Mouse (Mus musculus) bone marrow macrophage, adult 2 months (primary cell): ENCODE results near the gene Sema5a. TPM values are rescaled to one million over a fixed set of nuclear protein-coding genes. Genes with fewer than 3 reads are reported as not detected.

Experiments used
- H3K27ac ChIP-seq: 2 replicates; pipeline ENCODE4 v1.5.1; 2012; ENCODE audit warnings: low read depth, low read length; ENCODE audit not compliant: insufficient read depth
- H3K4me1 ChIP-seq: 2 replicates; pipeline ENCODE4 v1.6.1; 2012; ENCODE audit warnings: low read length; ENCODE audit not compliant: control insufficient read depth, insufficient read depth
- H3K4me3 ChIP-seq: 2 replicates; pipeline ENCODE4 v1.5.1; 2012; ENCODE audit warnings: mild to moderate bottlenecking, low read length, moderate library complexity; ENCODE audit not compliant: insufficient read depth
- CTCF ChIP-seq: IDR thresholded peaks from 2 replicates; pipeline ENCODE4 v1.5.1; 2012; ENCODE audit warnings: low read depth, mild to moderate bottlenecking, low read length, moderate library complexity
- POLR2A ChIP-seq: IDR thresholded peaks from 2 replicates; pipeline ENCODE4 v1.6.1; 2012; ENCODE audit warnings: mild to moderate bottlenecking, low read depth, low read length, borderline replicate concordance
- polyA plus RNA-seq: library from polyadenylated mRNA; stranded (reverse); fragments of >200 nt; gene quantifications from 2 replicates; pipeline ENCODE4 v1.2.4, GENCODE M21; 2012; ENCODE audit not compliant: missing spikeins, insufficient read depth, insufficient read length

Sema5a gene
- polyA plus RNA-seq, 1 experiment, result not detected

- no peak overlapping the region for H3K27ac ChIP-seq
- H3K4me3 ChIP-seq, result no peak overlapping the region
- H3K4me1 ChIP-seq, result peaks cover 3% of the 10 kb centered on the region; the same call in 1 of the 2 replicates
- no peak for TF ChIP-seq POLR2A
- TF ChIP-seq CTCF, result no peak
Measured at GRCm38 (mm10) chr15:32265378-32265934, 20.8 kb downstream of the Sema5a start.

GRCm38 (mm10) chr15:32266122-32266820 lies 21.7 kb downstream of the Sema5a start:
- TF ChIP-seq CTCF (no peak), POLR2A (no peak)
- Histone ChIP-seq H3K27ac (no peak overlapping the region), H3K4me1 (peaks cover 3% of the 10 kb centered on the region; the same call in 1 of the 2 replicates), H3K4me3 (no peak overlapping the region)

GRCm38 (mm10) chr15:32270106-32270505 lies 25.5 kb downstream of the Sema5a start:
- Histone ChIP-seq H3K27ac (no peak overlapping the region), H3K4me3 (no peak overlapping the region), H3K4me1 (peaks cover 3% of the 10 kb centered on the region; the same call in 1 of the 2 replicates)
- TF ChIP-seq POLR2A, result no peak
- TF ChIP-seq CTCF, result no peak

GRCm38 (mm10) chr15:32273925-32274324 lies 29.3 kb downstream of the Sema5a start:
- Histone ChIP-seq H3K4me1 (no peaks in the 10 kb centered on the region), H3K4me3 (no peak overlapping the region), H3K27ac (no peak overlapping the region)
- TF ChIP-seq POLR2A (no peak), CTCF (no peak)

DNA sequence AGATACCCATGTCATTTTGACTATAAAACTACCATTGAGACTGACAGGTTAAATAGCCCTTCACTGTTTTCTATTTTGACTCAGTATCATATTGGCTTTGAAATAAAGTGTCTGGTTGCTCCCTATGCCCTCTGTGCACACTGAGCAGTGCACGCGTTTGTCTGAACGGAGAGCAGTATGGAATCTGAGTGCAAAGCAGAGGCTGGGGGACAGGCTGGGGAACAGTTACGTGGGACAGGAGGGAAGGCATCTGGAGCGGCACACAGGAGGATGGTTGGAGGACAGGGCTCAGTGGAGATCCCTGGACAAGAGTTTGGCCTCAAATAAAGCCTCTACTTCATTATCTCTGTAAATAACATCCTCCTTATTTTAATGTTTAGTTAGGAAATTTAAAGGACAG lies 30.4 kb downstream of the Sema5a start:
- H3K27ac ChIP-seq, result no peak overlapping the region
- H3K4me1 ChIP-seq, result no peaks in the 10 kb centered on the region
- H3K4me3 ChIP-seq, result no peak overlapping the region
- TF ChIP-seq POLR2A (no peak), CTCF (no peak)

- Histone ChIP-seq H3K27ac (no peak overlapping the region), H3K4me1 (no peaks in the 10 kb centered on the region), H3K4me3 (no peak overlapping the region)
- no peak for TF ChIP-seq CTCF
- no peak for TF ChIP-seq POLR2A
Measured at GRCm38 (mm10) chr15:32278600-32278999, 34.0 kb downstream of the Sema5a start.

- TF ChIP-seq POLR2A (no peak), CTCF (no peak)
- no peaks in the 10 kb centered on the region for H3K4me1 ChIP-seq
- H3K4me3 ChIP-seq, result no peak overlapping the region
- no peak overlapping the region for H3K27ac ChIP-seq
Measured at GRCm38 (mm10) chr15:32281374-32281773, 36.8 kb downstream of the Sema5a start.

GRCm38 (mm10) chr15:32284688-32285087 lies 40.1 kb downstream of the Sema5a start:
- H3K4me1 ChIP-seq, result no peaks in the 10 kb centered on the region

DNA sequence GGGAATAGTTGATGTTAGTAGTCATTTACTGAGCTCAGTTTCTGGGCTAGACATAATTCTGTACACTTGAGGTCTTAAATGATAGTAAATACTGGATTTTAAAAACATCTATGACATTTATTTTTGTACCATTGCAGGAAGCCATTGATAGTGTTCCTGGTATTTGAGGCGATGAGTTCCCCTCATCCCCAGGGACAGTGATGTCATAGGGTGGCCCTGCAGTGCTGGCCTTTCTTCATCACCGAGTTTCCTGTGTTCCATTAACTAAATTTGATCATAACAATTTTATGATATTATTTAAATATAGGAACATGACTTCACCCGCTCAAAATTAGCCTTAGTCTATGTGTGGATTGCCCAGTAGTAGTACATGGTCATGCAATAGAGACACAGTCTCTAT lies 41.7 kb downstream of the Sema5a start:
- Histone ChIP-seq H3K4me3 (no peak overlapping the region), H3K4me1 (no peaks in the 10 kb centered on the region), H3K27ac (no peak overlapping the region)
- TF ChIP-seq POLR2A, result no peak
- TF ChIP-seq CTCF, result no peak

More at GRCm38 (mm10) chr15:32284688-32285087, 40.1 kb downstream of the Sema5a start:
- TF ChIP-seq POLR2A (no peak), CTCF (no peak)
- Histone ChIP-seq H3K27ac (no peak overlapping the region), H3K4me3 (no peak overlapping the region)

GRCm38 (mm10) chr15:32288480-32288879 lies 43.9 kb downstream of the Sema5a start:
- TF ChIP-seq CTCF, result no peak
- TF ChIP-seq POLR2A, result no peak
- Histone ChIP-seq H3K27ac (no peak overlapping the region), H3K4me3 (no peak overlapping the region), H3K4me1 (no peaks in the 10 kb centered on the region)
